Mouse (Mus musculus) lung, adult 2 months (tissue): ENCODE measurements around the gene Psmc3ip.

Experiments used
- CTCF ChIP-seq: fragments of 200-500 bp; IDR thresholded peaks from 2 replicates; pipeline ENCODE4 v1.5.1; 2011; ENCODE audit warnings: mild to moderate bottlenecking, low read length, control low read depth; ENCODE audit not compliant: insufficient read depth
- POLR2A ChIP-seq: fragments of 200-500 bp; IDR thresholded peaks from 2 replicates; pipeline ENCODE4 v1.6.1; 2011; ENCODE audit warnings: low read depth, mild to moderate bottlenecking, control low read depth, low read length, borderline replicate concordance; ENCODE audit errors: extremely low read depth

- TF ChIP-seq CTCF (no peak), POLR2A (no peak)
Measured at GRCm38 (mm10) chr11:101141088-101141487, 45.9 kb upstream of the Psmc3ip start.
